Mouse (Mus musculus) adrenal gland, postnatal 10 days (tissue): ENCODE data around the gene Kera. TPM values are rescaled to one million over a fixed set of nuclear protein-coding genes. Genes with fewer than 3 reads are reported as not detected.

Source experiments
- total RNA-seq, 2 experiments: library from RNA; stranded (reverse); gene quantifications; 2 replicates each; pipeline ENCODE4 v1.2.3; 2021

The Kera gene
- total RNA-seq, 2 experiments from 2014 or later = 0.61 to 0.75 TPM

Other genes starting within 250 kb of the Kera start
- 100 to 1,000 TPM; 277 to 311 TPM for gene Dcn, start 127.3 kb upstream of the Kera start, total RNA-seq
- gene Lum, start 41.8 kb upstream of the Kera start, total RNA-seq = 10 to 100 TPM; 51.3 to 56.9 TPM
- gene Epyc, start 37.2 kb downstream of the Kera start, total RNA-seq = under 1 TPM; 0.36 to 0.79 TPM
- not detected for gene Ccer1, start 86.2 kb downstream of the Kera start, total RNA-seq
- gene C030005K15Rik, start 119.9 kb downstream of the Kera start, total RNA-seq = not detected